Mouse (Mus musculus) 3T3-L1 (cell line): ENCODE measurements around the gene Qrich1.
"Not testable (repeated sequence)": the region's sequence is repeated elsewhere in the genome, so short reads cannot be mapped to it uniquely, and the experiment has no call there.

ENCODE experiments used
- DNase-seq: peaks from one replicate; pipeline ENCODE4 v3.0.0-alpha.2; 2015; ENCODE audit warnings: low read depth, low spot score

Qrich1 gene

DNA sequence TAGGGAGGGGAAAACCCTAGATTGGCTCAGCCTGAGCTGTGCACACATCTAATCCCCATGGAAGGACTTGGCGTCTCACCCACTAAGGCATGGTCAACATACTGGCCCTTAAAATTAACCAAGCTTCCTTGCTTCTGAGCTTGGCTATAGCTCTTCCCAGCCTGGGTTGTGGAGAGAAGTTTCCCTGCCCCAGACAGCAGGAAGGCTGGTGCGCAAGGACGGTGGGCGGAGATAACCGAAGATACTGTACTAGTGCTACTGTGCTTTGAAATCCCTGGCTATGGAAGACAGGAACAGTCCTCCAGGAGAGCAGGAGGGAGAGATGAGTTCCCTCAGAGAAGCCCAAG lies 62.7 kb downstream of the Qrich1 start:
- no peak for DNase-seq

DNA sequence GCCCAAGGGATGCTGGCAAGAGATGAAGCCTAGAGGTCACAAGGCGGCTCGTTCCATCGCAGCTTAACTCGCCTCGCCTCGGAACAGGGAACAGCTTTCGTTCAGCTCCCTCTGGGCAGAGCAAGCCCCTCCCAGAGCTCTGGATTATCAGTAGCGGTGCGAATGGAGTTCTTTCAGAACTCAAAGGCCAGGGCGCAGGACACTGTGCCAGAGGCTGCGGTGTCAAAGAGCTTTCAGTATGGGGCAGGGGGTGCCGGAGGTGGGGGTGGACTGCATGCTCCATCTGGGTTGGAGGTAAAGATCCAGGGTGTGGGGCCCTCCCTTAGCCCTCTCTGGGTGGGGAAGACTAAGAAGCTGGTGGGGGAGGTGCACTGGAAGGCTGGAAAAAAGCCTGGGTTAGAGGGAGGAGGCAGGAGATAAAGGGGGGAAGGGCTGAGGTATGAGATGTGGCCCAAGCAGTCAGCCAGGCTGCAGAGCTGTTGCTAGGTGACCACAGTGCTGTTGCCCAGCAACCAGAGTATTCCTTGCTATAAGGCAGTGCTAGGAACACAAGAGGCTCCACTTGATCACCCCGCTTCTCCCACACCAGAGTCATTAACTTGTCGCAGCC lies 71.1 kb downstream of the Qrich1 start:
- no peak for DNase-seq

DNA sequence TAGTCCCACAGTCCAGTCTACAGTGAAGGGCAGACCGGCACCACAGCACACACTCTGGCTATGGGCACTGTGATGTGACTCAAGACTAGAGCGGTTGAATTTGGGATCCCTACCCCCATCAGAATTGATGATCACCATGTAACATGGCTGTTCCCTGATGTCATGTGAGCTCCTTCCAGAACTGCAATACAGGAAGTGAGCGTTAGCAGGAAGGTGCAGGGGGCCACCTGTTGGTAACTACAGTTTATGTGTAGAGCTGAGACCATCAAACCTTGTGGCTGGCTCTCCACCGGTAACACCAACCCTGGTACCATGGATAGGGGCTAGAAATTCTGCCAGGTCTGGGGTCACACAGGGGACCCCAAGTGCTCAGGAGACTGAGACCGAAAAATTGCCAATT lies 72.6 kb downstream of the Qrich1 start:
- DNase-seq: peak; percentile 21

DNA sequence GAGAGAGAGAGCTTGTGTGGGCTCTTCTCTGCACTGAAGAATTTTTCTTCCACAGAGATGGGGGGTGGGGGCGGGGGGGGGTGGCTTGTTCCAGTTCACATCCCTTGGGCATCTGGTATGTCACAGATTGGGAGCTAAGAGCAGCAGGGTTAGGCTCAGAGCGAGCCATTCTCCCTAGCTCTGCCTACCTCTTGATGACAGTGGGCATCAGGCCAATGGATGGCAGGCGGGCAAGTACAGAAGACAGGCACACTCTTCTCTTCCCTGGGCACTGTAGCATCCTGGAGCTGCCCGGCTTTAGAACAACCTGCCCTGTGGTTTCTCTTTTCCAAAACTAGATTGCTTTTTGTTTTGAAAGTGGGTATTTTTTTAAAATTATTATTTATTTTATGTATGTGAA lies 74.9 kb downstream of the Qrich1 start:
- DNase-seq: no peak

DNA sequence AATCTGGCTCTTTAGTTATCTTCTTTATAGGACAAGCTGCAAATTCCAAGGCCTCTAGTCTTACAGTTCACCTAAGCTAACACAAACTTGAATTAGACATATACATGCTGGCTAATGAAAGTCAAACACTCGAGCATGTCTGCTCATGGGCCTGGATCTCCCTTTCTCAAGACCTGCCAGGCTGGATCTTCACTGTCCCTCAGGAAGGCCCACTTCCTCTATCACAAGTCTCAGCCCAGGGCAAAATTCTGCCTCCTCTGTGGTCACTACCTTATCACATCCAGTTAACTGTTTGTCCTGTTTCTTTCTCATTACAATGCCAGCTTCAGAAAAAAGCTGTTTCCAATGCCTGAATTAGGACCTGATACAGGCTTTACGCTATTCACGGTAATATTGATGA lies 77.7 kb downstream of the Qrich1 start:
- DNase-seq: no peak

DNA sequence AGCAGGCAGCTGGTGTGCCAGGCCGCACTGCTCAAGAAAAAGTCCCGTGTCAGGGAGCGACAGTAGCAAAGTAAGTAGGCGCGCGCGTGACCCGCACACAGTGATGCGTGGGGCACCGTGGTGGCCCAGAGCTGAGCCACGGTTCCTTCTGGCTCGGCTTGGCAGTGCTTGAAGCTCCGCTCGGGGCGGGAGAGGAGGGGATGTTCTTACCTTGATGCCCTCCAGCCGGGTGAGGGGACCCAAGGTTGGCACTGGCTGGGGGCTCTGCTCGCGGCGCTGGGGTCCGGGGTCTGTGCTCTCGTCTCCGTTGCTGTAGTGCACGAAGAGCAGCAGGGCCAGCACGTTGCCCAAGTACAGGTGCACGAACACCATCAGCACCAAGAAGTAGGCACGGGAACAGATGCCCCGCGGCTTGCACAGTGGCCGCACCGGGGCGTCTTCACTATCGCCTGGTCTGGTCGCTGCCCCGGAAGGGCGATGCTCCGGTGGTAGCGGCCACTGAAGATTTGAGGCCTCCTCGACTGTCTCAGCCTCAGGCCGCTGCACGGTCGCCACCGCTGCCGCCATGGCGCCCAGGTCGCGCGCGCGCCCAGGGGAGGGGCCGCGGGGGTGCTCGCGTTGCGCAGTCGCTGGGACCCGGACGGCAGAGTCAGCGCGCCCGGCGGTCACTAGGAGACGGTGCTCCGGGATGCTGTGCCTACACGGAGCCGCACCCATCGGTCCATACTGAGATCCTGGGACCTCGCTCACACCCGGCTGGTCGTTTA lies 80.6 kb downstream of the Qrich1 start, which contains the start of gene P4htm:
P4htm (minus strand) TSS at position 670 of the 767 bp plus-strand sequence.
- no peak for DNase-seq

DNA sequence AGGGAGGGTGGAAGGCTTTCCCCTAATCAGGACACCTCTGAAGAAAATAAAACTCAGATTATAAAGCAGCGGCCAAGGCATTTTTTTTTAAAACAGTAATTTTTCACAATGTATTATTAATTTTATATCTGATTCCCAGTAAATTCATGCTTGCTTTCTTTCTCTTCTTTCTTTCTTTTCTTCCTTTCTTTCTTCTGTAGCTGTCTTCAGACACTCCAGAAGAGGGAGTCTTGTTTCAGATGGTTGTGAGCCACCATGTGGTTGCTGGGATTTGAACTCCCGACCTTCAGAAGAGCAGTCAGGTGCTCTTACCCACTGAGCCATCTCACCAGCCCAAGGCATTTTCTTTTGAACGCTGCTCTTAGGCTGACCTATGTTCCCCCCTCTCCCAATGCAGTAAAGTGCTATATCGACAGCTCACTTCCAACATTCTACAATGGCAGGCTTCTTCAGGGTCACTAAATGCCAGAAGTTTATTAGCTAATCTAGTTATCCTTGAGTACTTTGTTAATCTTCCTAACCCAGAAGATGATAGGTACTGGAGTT lies 82.5 kb downstream of the Qrich1 start:
- no peak for DNase-seq

DNA sequence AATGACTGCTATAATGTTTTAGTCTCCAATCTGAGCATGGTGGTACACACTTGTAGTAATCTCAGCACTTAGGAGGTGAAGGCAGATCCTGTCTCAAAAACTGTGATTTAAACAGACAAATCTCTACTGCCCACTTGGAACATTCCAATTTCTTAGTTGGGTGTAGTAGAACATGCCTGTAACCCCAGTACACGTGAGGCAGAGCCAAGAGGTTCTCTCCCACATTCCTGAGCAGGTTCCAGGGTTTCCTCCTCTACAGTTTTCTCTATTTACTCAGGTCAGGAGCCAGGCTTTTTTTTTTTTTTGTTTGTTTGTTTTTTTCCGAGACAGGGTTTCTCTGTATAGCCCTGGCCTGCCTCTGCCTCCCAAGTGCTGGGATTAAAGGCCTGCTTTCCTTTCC lies 83.4 kb downstream of the Qrich1 start:
- no peak for DNase-seq

DNA sequence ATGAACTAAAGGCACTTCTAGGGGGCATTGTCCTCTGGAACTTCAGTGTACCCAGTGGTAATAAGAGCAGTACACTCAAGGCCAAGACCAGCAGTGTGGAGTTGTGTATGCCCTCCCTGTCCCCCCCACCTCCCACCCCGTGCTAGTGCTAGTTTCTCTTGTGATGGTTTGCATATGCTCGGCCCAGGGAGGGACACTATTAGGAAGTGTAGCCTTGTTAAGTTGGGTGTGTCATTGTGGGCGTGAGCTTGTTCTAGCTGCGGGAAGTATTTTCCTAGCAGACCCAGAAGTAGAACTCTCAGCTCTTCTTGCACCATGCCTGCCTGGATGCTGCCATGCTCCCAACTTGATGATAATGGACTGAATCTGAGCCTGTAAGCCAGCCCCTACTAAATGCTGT lies 85.4 kb downstream of the Qrich1 start:
- no peak for DNase-seq

DNA sequence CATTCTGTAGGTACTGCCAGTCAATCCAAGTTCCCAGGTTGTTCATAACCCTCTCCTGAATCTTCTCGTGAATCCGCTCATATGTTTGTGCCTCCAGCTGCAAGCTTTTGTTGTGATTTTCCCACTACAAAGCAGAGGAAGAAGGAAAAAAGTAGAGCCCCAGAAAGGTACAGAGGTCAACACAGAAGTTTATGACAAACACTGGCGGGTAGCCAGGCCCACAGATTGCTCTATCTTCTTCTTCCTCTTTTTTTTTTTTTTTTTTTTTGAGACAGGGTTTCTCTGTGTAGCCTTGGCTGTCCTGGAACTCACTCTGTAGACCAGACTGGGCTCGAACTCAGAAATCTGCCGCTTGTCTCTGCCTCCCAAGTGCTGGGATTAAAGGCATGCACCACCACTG lies 91.3 kb downstream of the Qrich1 start:
- DNase-seq: not testable (repeated sequence)

DNA sequence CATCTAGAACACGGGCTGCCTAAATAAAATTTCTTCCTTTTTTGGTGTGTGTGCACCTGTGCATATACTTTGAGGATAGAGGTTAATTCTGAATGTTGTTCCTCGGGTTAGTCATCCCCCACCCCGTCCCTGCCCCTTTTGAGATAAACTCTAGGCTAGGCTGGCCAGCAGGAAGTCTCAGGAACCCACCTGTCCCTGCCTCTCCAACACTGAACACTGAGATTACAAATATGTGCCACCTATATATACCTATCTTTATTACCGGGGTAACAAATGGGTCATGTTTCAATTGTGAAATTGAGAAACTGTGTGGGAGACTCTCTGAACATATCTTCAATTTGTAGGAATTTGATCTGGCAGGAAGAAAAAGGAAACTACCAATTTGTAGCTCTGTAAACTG lies 92.3 kb downstream of the Qrich1 start:
- DNase-seq: no peak
